Mouse (Mus musculus) kidney, adult 2 months (tissue): Measurements from ENCODE around the gene Cdrt4.

ENCODE experiments used
- CTCF ChIP-seq: fragments of 200-500 bp; conservative IDR thresholded peaks from 2 replicates; pipeline ENCODE4 v1.5.1; 2011; ENCODE audit warnings: low read depth, mild to moderate bottlenecking, control low read depth, low read length, moderate library complexity, mixed read lengths; ENCODE audit not compliant: insufficient read depth, insufficient read length
- POLR2A ChIP-seq: fragments of 200-500 bp; IDR thresholded peaks from one replicate; pipeline ENCODE4 v1.6.1; 2011; ENCODE audit warnings: low read depth, low read length, control low read depth

DNA sequence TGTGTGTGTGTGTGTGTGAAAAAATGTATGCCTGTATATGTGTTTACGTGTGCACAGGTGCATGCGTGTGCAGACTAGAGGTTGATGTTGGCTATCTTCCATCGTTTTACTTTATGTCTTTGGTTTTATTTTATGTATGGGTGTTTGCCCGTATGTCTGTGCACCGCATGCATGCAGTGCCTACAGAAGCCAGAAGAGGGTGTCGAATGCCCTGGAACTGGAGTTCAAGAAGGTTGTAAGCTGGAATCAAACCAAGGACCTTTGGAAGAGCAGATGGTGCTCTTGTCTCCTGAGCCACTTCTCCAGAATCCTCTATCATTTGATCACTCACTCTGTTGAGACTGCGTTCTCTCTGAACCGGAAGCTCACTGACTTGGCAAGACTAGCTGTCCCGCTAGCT lies 17.9 kb upstream of the Cdrt4 start:
- TF ChIP-seq POLR2A (no peak), CTCF (0 out of 2 replicates have a peak, but pooled peaks have one; percentile 15)
